Mouse (Mus musculus) right cerebral cortex, adult 2 months (tissue): ENCODE measurements around the gene S100a11.

Source experiments
- DNase-seq, 2 experiments: peaks; one replicate each; pipeline ENCODE4 v3.0.0; 2021 to 2022; ENCODE audit warnings: low spot score in 2 of 2

Gene S100a11

DNA sequence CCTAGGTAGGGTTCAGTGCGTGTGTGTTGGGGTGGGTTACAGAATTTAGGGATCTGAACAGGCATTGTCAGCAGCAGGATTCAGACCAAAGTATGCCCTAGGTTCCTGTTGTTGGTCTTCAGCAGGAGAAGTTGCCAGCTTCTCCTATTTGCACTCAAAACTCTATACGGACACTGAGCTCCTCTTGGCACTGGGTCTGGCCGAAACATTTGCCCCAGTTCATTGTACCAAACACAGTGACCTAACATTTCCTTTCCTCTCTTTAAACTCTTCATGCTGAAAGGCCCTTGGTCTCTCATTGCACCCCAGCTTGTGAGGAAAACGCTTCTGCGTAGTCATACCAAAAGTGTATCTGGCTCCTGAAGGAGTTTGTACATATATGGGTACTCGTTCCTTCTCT is 39.7 kb downstream of the S100a11 start:
- no peak for DNase-seq

GRCm38 (mm10) chr3:93562372-93562771 is 42.1 kb downstream of the S100a11 start:
- DNase-seq: peak in 1 of 2 experiments; percentile 8

- peak; percentile 20 to 49 for DNase-seq
These were observed 42.9 kb downstream of the S100a11 start for GRCm38 (mm10) chr3:93563216-93563615.

- DNase-seq: no peak
These were observed 46.6 kb downstream of the S100a11 start for GRCm38 (mm10) chr3:93566892-93567291.

- no peak for DNase-seq
These were observed 47.4 kb downstream of the S100a11 start for GRCm38 (mm10) chr3:93567721-93568120.

- DNase-seq: peak; percentile 30 to 42
These were observed 48.2 kb downstream of the S100a11 start for GRCm38 (mm10) chr3:93568428-93569040.

DNA sequence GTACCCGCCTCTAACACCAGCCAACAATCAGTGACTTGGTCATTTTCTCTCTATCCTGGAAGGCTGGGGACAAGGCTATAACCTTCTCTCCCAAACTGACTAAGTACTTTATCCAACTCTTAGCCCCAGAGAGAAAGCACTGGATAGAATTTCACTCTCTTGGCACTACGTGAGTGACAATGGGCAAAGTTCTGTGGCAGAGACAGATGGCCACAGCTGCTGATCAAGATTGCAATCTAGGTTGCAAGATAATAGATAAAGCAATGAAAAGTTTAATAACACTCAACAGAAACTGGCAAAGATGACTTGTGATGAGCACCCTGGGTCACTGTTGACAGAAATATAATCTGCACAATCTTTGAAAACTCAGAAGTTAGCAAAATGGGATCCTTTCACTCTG is 48.8 kb downstream of the S100a11 start:
- no peak for DNase-seq

- DNase-seq: no peak
These were observed 51.9 kb downstream of the S100a11 start for GRCm38 (mm10) chr3:93572058-93572791.
